Mouse (Mus musculus) Patski (cell line): ENCODE measurements around the gene Atp11c. TPM values are rescaled to one million over a fixed set of nuclear protein-coding genes. Genes with fewer than 3 reads are reported as not detected.

Source experiments
- ATAC-seq: fragments of 100-300 bp; one replicate; pipeline ENCODE4 v1.8.0; 2021
- CTCF ChIA-PET: fragments of 350-600 bp; sonication (Branson Sonifier 250); formaldehyde crosslinking; loops from one replicate; lab custom pipeline; 2022; ENCODE audit warnings: inconsistent platforms; lab: Charles Lee
- POLR2A ChIA-PET: fragments of 350-600 bp; sonication (Branson Sonifier 250); formaldehyde crosslinking; loops from one replicate; lab custom pipeline; 2022; ENCODE audit warnings: antibody characterized with exemption, inconsistent platforms; lab: Charles Lee
- DNase-seq: peaks from one replicate; pipeline ENCODE4 v3.0.0-alpha.2; 2011; ENCODE audit warnings: low read depth, low spot score
- H3K27me3 ChIP-seq: fragments of 371-371 bp; one replicate; pipeline ENCODE4 v1.5.1; 2021
- CTCF ChIP-seq: fragments of 100-300 bp; IDR thresholded peaks from one replicate; pipeline ENCODE4 v1.5.1; 2021
- in situ Hi-C: fragments of 300-500 bp; cut with MboI; formaldehyde crosslinking; loops from 3 replicates; pipeline ENCODE4 v1.11.1; 2018; ENCODE audit warnings: low pct_unique_long_range_greater_than_20kb, mixed read lengths
- polyA plus RNA-seq: library from polyadenylated mRNA; unstranded; gene quantifications from one replicate; pipeline ENCODE4 v1.2.3, GENCODE M21; 2021

Gene Atp11c
- polyA plus RNA-seq, 1 experiment from 2014 or later = 6.5 TPM

DNA sequence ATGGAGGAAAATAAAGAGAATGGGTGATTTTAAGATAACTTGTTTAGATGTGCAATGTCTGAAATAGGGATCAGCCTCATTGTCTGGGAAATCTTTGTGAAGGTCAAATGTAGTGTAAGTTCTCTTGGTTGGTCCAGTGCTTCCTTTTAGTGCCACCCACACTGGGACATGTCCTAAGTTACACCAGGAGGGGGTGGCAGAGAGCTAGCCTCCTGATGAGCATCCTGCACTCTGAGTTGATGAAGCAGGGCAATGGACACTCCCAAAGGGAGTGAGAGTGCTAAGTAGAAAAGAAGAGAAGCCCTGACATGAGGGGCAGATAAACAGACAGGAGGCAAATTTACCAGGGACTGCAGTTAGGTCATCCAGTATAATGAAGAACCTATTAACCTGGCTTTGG, 88.5 kb downstream of the Atp11c start:
- H3K27me3 ChIP-seq = peaks cover 19% of the 10 kb centered on the region
- ChIA-PET CTCF (no interaction called here), POLR2A (no interaction called here)
- ATAC-seq = no peak
- peak; percentile 39 for TF ChIP-seq CTCF
- DNase-seq = no peak
- in situ Hi-C loops = no loop called here

DNA sequence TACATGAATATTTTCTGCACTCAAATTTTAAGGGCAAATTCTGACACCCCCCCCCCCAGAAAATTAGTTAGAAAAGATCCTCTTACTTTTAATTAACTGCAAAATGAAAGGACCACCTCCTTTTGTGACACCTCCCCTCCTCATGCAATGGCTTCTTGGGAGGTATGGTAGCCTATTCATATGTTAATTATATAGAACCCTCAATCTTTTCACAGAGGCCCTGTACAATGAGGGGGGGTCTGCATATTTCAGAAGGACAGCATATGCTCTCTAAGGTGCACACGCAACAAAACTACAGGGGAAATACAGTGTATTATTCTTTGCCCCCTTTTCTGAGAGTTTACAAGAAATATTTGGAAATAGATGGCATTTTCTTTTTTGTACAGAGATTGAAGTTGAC, 94.7 kb downstream of the Atp11c start:
- DNase-seq (no peak), ATAC-seq (no peak)
- in situ Hi-C loops = loop anchor here (10.0 kb wide), 1 partner anchor 547 kb away; no protein-coding TSS in a partner anchor
- H3K27me3 ChIP-seq = peaks cover 27% of the 10 kb centered on the region
- no peak for TF ChIP-seq CTCF
- POLR2A ChIA-PET = no interaction called here
- CTCF ChIA-PET = no interaction called here

DNA sequence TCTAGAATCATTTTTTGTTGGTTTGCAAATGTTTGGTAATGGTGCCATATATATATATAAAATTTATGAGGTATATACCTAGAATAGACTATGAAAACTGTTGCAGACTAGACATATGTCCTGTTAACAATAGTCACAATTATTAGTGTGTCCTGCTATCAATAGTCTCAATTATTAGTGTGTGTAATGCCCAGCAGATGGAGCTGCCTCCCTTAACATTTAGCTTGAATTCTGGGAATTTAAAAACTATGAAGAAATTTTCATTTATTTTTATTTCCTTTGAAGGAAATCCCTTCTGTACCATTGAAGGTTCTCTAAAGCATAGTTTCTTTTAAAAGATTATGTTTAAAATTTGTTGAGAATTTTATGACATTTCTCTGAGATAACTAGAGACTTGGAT, 97.2 kb downstream of the Atp11c start:
- peaks cover 33% of the 10 kb centered on the region for H3K27me3 ChIP-seq
- POLR2A ChIA-PET = no interaction called here
- no peak for ATAC-seq
- CTCF ChIA-PET = no interaction called here
- in situ Hi-C loops = loop anchor here (10.0 kb wide), 1 partner anchor 549 kb away; no protein-coding TSS in a partner anchor
- no peak for DNase-seq
- TF ChIP-seq CTCF = no peak

DNA sequence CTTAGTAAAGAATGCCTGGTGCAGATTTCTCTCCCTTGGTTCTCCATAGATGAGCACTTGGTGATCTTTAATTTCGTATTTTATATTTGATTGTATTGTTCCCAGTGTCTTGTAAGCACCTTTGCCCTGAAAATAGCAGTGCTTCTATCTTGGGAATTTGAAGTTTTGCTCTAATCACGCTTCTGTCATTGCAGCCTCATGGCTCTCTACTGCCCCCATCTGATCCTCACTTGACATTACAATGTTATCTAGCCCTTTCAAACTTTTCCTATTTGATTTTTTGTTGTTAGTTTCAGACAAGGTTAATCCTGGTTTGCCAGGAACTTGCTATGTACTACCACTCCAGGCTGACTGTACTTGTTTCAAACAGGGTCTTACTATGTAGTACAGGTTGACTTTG, 128.7 kb downstream of the Atp11c start:
- peak; percentile 65 for TF ChIP-seq CTCF
- H3K27me3 ChIP-seq = peaks cover 11% of the 10 kb centered on the region
- in situ Hi-C loops = no loop called here
- ChIA-PET CTCF (no interaction called here), POLR2A (no interaction called here)
- no peak for ATAC-seq
- DNase-seq = no peak

DNA sequence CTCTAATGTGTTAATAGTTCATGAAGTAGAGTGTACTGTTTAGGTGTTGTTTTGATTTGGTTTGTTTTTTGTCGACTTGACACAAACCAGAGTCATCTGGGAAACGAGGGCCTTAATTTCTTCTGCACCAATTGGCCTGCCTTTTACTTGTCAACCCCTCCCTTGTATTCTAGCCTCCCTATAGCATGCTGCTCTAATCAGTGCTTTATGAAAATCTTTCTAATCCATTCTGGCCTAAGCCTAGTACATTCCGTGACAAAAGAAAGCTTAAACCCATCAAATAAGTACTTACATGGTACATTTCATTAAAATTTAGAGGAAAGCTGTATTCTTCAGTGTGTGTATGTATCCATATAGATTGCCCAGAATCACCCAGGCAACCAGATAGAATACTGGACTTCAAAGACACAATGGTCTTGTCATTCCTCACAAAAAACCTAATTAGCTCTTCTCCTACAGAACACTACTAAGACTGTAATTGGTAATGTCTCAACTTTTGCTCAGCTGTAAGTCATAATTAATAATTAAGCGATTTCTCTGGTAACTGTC, 177.9 kb downstream of the Atp11c start:
- DNase-seq (no peak), ATAC-seq (no peak)
- ChIA-PET POLR2A (no interaction called here), CTCF (no interaction called here)
- peaks cover 68% of the 10 kb centered on the region for H3K27me3 ChIP-seq
- no peak for TF ChIP-seq CTCF
- in situ Hi-C loops = loop anchor here (25.0 kb wide), 1 partner anchor 1227 kb away; no protein-coding TSS in a partner anchor

DNA sequence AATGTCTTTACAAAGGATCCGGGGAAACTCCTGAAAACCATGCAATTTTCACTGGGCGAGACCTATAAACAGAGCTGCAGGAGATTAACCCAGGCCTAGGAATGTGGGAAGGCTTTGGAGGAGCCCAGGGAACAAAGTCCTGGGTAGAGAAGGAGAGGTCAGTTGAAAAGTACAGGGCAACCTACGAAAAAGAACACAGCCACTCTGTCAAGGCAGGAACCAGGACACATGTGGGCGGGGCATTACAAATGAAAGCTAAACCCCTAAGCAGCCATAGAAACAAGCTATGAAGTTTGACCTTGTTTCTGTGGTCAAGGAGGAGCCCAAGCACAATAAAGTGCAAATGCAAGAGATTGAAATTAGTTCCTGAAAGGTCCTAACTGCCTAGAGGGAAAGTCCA, 186.8 kb downstream of the Atp11c start:
- ATAC-seq = no peak
- peaks cover 29% of the 10 kb centered on the region for H3K27me3 ChIP-seq
- TF ChIP-seq CTCF = no peak
- no peak for DNase-seq
- in situ Hi-C loops = loop anchor here (10.0 to 25.0 kb wide), 2 partner anchors 391 to 1218 kb away; no protein-coding TSS in a partner anchor
- CTCF ChIA-PET = interaction anchor here (0.9 kb wide), 1 partner anchor 18 kb away, joined by 3 read pairs; no protein-coding TSS in a partner anchor
- POLR2A ChIA-PET = no interaction called here

DNA sequence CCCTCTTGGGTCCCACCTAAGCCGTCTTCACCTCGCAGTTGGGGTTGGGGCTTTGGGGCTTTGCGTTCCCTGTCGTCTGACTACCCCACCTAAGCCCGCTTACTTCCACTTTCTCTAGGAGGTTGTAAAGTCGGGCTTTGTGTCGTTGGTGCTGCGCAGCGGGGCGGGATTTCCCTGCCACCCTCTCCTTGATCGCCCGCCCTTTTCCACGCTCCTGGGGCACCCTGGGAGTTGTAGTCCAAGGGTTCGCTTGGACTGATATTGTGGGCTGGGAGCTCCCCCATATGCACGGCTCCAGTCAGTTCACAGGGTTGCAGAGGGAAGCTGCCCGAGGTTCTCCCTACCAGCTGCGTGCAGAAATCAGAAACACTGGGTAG, 187.8 kb downstream of the Atp11c start:
- ATAC-seq = peak; percentile 89

DNA sequence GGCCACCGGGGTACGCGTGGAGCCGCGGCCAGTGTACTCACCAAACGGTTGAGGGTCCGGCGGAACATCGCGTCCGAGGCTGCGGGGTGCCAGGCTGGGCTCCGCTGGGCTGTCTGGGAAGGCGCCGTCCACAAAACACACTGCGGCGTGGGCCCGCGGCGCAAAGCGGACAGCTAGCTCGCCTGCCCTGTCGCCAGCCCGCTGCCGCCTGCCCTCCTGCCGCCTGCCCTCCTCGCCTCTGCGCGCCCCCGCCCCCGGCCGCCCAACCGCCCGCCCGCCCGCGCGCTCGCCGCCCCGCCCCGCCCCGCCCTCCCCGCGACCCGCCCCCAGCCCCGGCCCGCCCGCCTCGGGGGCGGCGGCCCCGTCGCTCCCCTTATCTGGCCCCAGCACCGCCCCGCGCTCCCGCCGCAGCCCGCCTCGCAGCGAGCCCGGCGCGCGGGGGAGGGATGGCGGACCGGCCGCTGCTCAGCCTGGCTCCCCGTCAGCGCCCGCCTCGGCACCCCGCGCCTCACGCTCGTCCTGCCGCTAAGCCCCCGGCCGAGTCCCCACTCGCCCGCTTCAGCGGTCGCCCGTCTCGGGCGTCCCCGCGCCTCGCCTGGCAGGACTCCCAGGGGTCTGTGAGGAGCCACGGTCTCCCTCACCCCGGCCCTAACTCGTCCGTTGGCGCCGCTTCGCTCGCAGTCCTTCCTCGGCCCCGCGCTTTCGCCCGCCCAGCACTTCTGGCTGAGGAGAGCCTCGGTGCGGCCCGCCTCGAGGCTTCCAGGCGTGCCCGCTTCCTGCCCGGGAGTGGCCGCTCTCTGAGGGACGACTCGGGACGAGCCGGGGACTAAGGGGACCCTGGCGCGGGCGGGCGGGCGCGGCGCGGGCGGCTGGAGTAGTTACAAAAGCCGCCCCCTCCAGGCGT, 188.5 kb downstream of the Atp11c start:
- no peak for DNase-seq
- POLR2A ChIA-PET = no interaction called here
- in situ Hi-C loops = loop anchor here (10.0 to 25.0 kb wide), 2 partner anchors 389 to 1217 kb away; no protein-coding TSS in a partner anchor
- TF ChIP-seq CTCF = no peak
- H3K27me3 ChIP-seq = peaks cover 27% of the 10 kb centered on the region
- CTCF ChIA-PET = no interaction called here
- peak; percentile 85 for ATAC-seq

More for the DNA sequence above, 187.8 kb downstream of the Atp11c start:
- DNase-seq = peak; percentile 24
- POLR2A ChIA-PET = no interaction called here
- CTCF ChIA-PET = interaction anchor here (0.9 kb wide), 1 partner anchor 17 kb away, joined by 3 read pairs; no protein-coding TSS in a partner anchor
- TF ChIP-seq CTCF = no peak
- H3K27me3 ChIP-seq = peaks cover 25% of the 10 kb centered on the region
- in situ Hi-C loops = loop anchor here (10.0 to 25.0 kb wide), 2 partner anchors 390 to 1217 kb away; no protein-coding TSS in a partner anchor

DNA sequence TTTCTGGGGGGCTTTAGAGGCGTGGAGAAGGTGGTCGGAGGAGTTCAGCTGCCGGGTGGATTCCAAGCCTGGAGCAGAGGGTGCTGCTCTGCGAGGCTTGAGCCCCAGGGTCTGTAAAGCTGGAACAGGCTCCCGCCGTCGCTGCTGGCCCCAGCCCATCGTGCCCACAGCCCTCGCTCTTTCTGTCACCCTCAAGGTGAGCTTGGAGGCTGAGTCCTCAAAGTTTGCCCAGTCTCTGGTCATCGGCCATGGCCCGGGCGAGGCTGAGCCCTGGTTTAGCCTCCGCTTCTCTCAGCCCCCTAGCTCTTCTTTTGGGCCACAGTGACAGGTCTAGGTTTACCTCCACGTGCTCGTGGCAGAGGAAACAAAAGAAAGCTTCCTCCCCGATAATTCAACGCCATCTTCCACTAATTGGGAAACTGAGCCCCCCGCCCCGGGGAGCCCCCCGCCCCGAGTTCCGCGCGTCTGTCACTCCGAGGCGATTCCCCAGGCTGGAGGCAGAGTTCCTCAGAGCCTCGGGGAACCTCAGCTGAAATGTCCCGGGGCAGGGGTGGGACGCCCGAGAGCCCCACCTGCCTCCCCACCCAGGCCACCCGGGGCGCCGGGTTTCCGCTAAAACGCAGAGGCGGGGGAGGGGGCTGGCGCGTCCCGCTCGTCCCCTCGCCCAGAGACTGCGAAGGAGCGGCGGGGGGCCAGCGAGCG, 189.3 kb downstream of the Atp11c start:
- peaks cover 27% of the 10 kb centered on the region for H3K27me3 ChIP-seq
- ChIA-PET CTCF (no interaction called here), POLR2A (no interaction called here)
- ATAC-seq = peak; percentile 3
- in situ Hi-C loops = loop anchor here (10.0 to 25.0 kb wide), 2 partner anchors 388 to 1216 kb away; no protein-coding TSS in a partner anchor
- no peak for DNase-seq
- TF ChIP-seq CTCF = no peak

DNA sequence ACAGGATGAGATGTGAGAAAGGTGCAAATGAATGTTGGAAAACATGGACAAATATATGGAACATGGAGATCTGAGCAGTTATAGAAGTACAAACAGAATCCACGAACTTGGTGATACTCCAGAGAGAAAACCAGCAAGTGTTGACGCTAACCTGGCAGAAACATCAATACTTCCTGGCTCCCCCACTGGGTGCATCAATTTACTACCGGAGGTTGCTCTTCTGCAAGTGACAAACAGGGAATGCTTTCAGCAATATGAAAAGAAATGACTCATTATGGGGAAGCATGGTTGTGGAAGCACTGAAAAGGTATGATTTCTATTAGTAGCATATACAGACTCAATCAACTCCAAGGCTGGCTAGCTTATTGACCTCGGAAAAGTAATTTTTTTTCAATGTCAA, 198.2 kb downstream of the Atp11c start:
- DNase-seq (no peak), ATAC-seq (no peak)
- H3K27me3 ChIP-seq = peaks cover 14% of the 10 kb centered on the region
- in situ Hi-C loops = no loop called here
- TF ChIP-seq CTCF = no peak
- POLR2A ChIA-PET = no interaction called here
- CTCF ChIA-PET = no interaction called here
